Mouse (Mus musculus) inflammation-experienced regulatory T-cells, adult 16 weeks (primary cell): Measurements from ENCODE around the gene Vmn1r207-ps. TPM values are rescaled to one million over a fixed set of nuclear protein-coding genes. Genes with fewer than 3 reads are reported as not detected.

Experiments
- polyA plus RNA-seq: library from polyadenylated mRNA; unstranded; fragments of 100-300 nt; shearing (Covaris generic); gene quantifications from one replicate; pipeline ENCODE4 v1.2.1, GENCODE M21; 2017

The Vmn1r207-ps gene
- polyA plus RNA-seq = not detected

DNA sequence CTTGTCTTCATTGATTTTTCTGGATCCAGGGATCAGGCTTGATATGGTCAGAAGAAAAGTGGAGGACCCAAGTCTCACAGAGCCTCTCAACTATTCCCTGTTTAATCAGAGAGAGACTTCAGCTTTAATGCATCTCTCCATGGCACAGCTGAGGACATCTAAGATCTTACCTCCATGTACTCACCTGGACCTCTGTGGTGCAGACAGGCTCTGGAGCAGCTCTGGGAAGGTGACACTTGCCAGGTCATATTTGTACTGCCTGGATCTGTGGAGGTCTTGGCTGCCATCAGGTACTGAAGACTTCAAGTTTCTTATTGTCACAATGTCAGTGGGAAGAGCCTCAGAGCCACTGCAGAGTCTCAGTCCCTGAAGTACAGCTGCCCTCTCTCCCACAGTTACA, at the start of gene Vmn1r207-ps:
Gene Vmn1r207-ps, minus strand, starts transcription at position 101 of the 400 bp plus-strand sequence.

DNA sequence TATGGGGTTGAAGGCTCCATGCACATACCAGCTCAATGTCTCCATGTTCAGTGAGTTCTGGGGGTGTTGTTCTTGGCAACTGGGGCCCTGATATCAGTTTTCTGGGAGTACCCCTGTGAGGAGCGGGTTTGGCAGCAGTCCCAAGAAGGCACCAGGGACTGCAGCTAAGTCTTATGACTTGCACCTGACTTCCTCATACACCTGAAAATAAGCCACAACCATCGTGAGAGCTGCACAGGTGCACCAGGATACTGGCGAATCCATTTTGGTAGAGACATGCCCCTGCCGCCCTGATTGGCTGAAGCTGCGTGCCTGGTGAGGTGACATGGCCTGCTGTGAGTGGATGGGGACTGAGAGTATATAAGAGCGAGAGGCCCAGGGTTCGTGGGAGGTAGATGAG, 47.9 kb upstream of the Vmn1r207-ps start, which contains the start of gene Vmn1r208:
Gene Vmn1r208, minus strand, starts transcription at position 101 of the 400 bp plus-strand sequence.

Other genes with a start within 250 kb of the Vmn1r207-ps start
- gene Vmn1r202, start 224.2 kb downstream of the Vmn1r207-ps start, polyA plus RNA-seq = not detected
- 0.18 TPM for gene Vmn1r203, start 211.5 kb downstream of the Vmn1r207-ps start, polyA plus RNA-seq
- gene Vmn1r204, start 176.4 kb downstream of the Vmn1r207-ps start, polyA plus RNA-seq = not detected
- gene Vmn1r205, start 136.6 kb downstream of the Vmn1r207-ps start, polyA plus RNA-seq = not detected
- gene Vmn1r206, start 105.4 kb downstream of the Vmn1r207-ps start, polyA plus RNA-seq = not detected
- not detected for gene Vmn1r208, start 47.8 kb upstream of the Vmn1r207-ps start, polyA plus RNA-seq
- gene Vmn1r209, start 80.1 kb upstream of the Vmn1r207-ps start, polyA plus RNA-seq = not detected
- not detected for gene Vmn1r210, start 101.7 kb upstream of the Vmn1r207-ps start, polyA plus RNA-seq
- not detected for gene Vmn1r211, start 127.9 kb upstream of the Vmn1r207-ps start, polyA plus RNA-seq
- not detected for gene Vmn1r212, start 154.6 kb upstream of the Vmn1r207-ps start, polyA plus RNA-seq